Mouse (Mus musculus) heart, embryonic 11.5 days (tissue): ENCODE measurements at regions not wholly inside any gene's neighbourhood (a gene's known extent, or its start where the extent isn't known, plus 50 kb on each side); places are given as distances from the start of the nearest gene placed in this dataset.

Source experiments
- ATAC-seq: fragments of 200-750 bp; cut with Nextera tagmentation; replicated peaks from 2 replicates; pipeline ENCODE4 v1.8.0; 2017; ENCODE audit warnings: moderate library complexity; ENCODE audit not compliant: insufficient number of reproducible peaks, low FRiP score, low TSS enrichment
- H3K27ac ChIP-seq: fragments of 300-500 bp; sonication (generic); 2 replicates; pipeline ENCODE4 v1.5.1; 2014; ENCODE audit warnings: mild to moderate bottlenecking, low read depth, low read length
- H3K27me3 ChIP-seq: fragments of 300-500 bp; sonication (generic); 2 replicates; pipeline ENCODE4 v1.6.1; 2014; ENCODE audit warnings: mild to moderate bottlenecking, low read length, mixed read lengths; ENCODE audit not compliant: control insufficient read depth, insufficient read depth
- H3K36me3 ChIP-seq: fragments of 300-500 bp; sonication (generic); 2 replicates; pipeline ENCODE4 v1.6.1; 2014; ENCODE audit warnings: mild to moderate bottlenecking, low read length, moderate library complexity, mixed read lengths; ENCODE audit not compliant: control insufficient read depth, insufficient read depth
- H3K4me1 ChIP-seq: fragments of 300-500 bp; sonication (generic); 2 replicates; pipeline ENCODE4 v1.6.1; 2014; ENCODE audit warnings: low read length; ENCODE audit not compliant: control insufficient read depth, insufficient read depth
- H3K4me2 ChIP-seq: fragments of 300-500 bp; sonication (generic); 2 replicates; pipeline ENCODE4 v1.6.1; 2014; ENCODE audit warnings: mild to moderate bottlenecking, moderate library complexity
- H3K4me3 ChIP-seq: fragments of 300-500 bp; sonication (generic); 2 replicates; pipeline ENCODE4 v1.5.1; 2014; ENCODE audit warnings: low read depth, low read length
- H3K9ac ChIP-seq: fragments of 300-500 bp; sonication (generic); 2 replicates; pipeline ENCODE4 v1.6.1; 2014; ENCODE audit warnings: mild to moderate bottlenecking, low read depth, low read length, moderate library complexity
- H3K9me3 ChIP-seq: fragments of 300-500 bp; sonication (generic); replicated peaks from 2 replicates; pipeline ENCODE4 v1.6.1; 2016; ENCODE audit warnings: low read length; ENCODE audit not compliant: control insufficient read depth
- WGBS: fragments of 180-500 bp; shearing (Covaris S2); extraction: QIAGEN DNeasy Blood & Tissue Kit; methylation state at CpG from one replicate; pipeline ENCODE4 v1.1.7; 2014; ENCODE audit not compliant: insufficient replicate concordance; 5-methylcytosine and 5-hydroxymethylcytosine counted together

GRCm38 (mm10) chr10:125814191-125814887, 151.6 kb upstream of the Lrig3 start:
- no peaks in the 10 kb centered on the region for H3K27me3 ChIP-seq
- no peaks in the 10 kb centered on the region for H3K9me3 ChIP-seq
- no peak overlapping the region for H3K4me2 ChIP-seq
- no peak overlapping the region for H3K27ac ChIP-seq
- H3K4me3 ChIP-seq: no peak overlapping the region
- no peaks in the 10 kb centered on the region for H3K4me1 ChIP-seq
- no peaks in the 10 kb centered on the region for H3K36me3 ChIP-seq
- WGBS: 72% methylated on average over 7 of the region's 7 CpGs
- no peak for ATAC-seq
- H3K9ac ChIP-seq: no peak overlapping the region

GRCm38 (mm10) chr10:125832134-125832533, 133.8 kb upstream of the Lrig3 start:
- WGBS: 51% methylated on average over 5 of the region's 5 CpGs
- ATAC-seq: no peak

DNA sequence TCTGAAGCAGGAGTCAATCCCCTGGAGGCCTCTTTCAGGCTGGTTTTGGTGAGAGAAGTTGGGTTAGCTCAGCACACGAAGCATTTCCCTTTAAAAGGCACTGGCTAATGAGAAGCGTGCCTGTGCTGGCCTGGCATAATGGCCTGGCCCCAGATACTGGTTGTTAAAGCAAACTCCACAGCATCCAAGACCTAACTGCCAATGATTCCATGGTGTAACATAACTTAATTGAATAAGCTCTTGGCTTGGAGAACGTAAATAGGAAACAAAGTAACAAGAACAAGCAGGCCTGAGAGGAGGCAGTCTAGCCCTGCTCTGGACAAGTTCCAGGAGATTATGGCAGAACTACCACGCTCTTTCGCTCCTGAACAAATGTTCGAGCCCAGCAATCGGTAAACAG, 133.2 kb upstream of the Lrig3 start:
- ATAC-seq: no peak
- H3K9ac ChIP-seq: no peak overlapping the region
- H3K27ac ChIP-seq: no peak overlapping the region
- H3K4me2 ChIP-seq: no peak overlapping the region
- no peaks in the 10 kb centered on the region for H3K4me1 ChIP-seq
- no peaks in the 10 kb centered on the region for H3K27me3 ChIP-seq
- H3K36me3 ChIP-seq: no peaks in the 10 kb centered on the region
- 73% methylated on average over 7 of the region's 7 CpGs for WGBS
- H3K4me3 ChIP-seq: no peak overlapping the region
- H3K9me3 ChIP-seq: no peaks in the 10 kb centered on the region

More at GRCm38 (mm10) chr10:125832134-125832533, 133.8 kb upstream of the Lrig3 start:
- Histone ChIP-seq H3K27ac (no peak overlapping the region), H3K4me2 (no peak overlapping the region), H3K27me3 (no peaks in the 10 kb centered on the region), H3K36me3 (no peaks in the 10 kb centered on the region), H3K4me1 (no peaks in the 10 kb centered on the region), H3K9ac (no peak overlapping the region), H3K9me3 (no peaks in the 10 kb centered on the region), H3K4me3 (no peak overlapping the region)

DNA sequence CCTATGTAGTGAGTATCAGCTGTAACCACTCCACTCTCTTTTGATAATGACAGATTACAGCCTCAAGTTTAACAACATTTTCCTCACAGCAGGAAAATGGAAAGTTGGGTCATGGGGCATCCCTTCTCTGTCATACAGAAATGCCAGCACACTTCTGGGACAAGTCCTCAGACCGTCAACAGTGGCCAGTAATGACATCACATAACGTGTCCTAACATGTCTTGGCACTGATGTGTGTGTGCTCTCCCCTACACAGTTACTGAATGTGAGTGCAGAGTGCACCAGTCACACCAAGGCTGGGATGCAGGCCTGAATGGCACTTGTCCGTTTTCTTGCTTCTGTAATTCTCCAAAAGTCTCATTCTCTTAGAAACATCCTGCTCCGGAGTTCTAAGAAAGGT, 132.0 kb upstream of the Lrig3 start:
- 77% methylated on average over 4 of the region's 4 CpGs for WGBS
- Histone ChIP-seq H3K4me2 (no peak overlapping the region), H3K27ac (no peak overlapping the region), H3K9ac (no peak overlapping the region), H3K4me3 (no peak overlapping the region), H3K9me3 (no peaks in the 10 kb centered on the region), H3K27me3 (no peaks in the 10 kb centered on the region), H3K36me3 (no peaks in the 10 kb centered on the region), H3K4me1 (no peaks in the 10 kb centered on the region)
- ATAC-seq: no peak

GRCm38 (mm10) chr10:125838982-125839381, 127.0 kb upstream of the Lrig3 start:
- Histone ChIP-seq H3K4me3 (no peak overlapping the region), H3K27ac (no peak overlapping the region), H3K27me3 (no peaks in the 10 kb centered on the region), H3K36me3 (no peaks in the 10 kb centered on the region), H3K4me1 (no peaks in the 10 kb centered on the region), H3K9me3 (no peaks in the 10 kb centered on the region), H3K9ac (no peak overlapping the region), H3K4me2 (no peak overlapping the region)
- no peak for ATAC-seq
- WGBS: 54% methylated on average over 11 of the region's 11 CpGs

DNA sequence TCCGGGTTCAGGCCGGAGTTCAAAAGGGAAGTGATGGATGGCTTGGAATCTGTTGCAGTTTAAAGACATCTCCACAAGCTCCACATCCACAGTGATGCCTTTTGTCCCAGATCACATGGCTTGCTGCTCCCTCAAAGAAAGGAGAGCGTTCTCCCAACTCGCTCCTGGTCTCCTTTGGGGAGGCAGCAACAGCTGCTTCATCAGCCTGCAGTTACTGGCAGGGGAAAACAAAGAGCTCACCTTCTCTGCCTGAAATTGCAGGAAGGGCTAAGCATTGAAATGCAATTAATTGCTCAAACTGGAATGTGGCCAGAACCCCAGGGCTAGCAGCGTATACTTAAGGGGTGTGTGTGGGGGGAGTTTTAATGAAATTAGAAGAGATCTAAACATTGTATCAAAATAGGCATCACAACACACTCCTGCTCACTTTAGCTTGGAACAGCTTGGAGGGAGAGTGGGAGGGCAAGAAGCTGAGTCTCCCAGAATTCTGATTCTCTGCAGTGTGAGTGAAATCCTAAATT, 126.3 kb upstream of the Lrig3 start:
- Histone ChIP-seq H3K4me2 (no peak overlapping the region), H3K27ac (no peak overlapping the region), H3K4me1 (no peaks in the 10 kb centered on the region), H3K9ac (no peak overlapping the region), H3K4me3 (no peak overlapping the region), H3K27me3 (no peaks in the 10 kb centered on the region), H3K36me3 (no peaks in the 10 kb centered on the region), H3K9me3 (no peaks in the 10 kb centered on the region)
- ATAC-seq: no peak
- whole genome bisulfite sequencing: 26% methylated on average over 5 of the region's 5 CpGs

- Histone ChIP-seq H3K4me2 (no peak overlapping the region), H3K4me3 (no peak overlapping the region), H3K9ac (no peak overlapping the region), H3K27me3 (no peaks in the 10 kb centered on the region), H3K4me1 (no peaks in the 10 kb centered on the region), H3K27ac (no peak overlapping the region), H3K36me3 (no peaks in the 10 kb centered on the region), H3K9me3 (no peaks in the 10 kb centered on the region)
- WGBS: 92% methylated on average over 1 of the region's 1 CpGs
- no peak for ATAC-seq
These were observed 125.6 kb upstream of the Lrig3 start for GRCm38 (mm10) chr10:125840388-125840787.

GRCm38 (mm10) chr10:125844336-125844865, 121.6 kb upstream of the Lrig3 start:
- Histone ChIP-seq H3K4me1 (no peaks in the 10 kb centered on the region), H3K9ac (no peak overlapping the region), H3K27ac (no peak overlapping the region), H3K4me2 (no peak overlapping the region), H3K36me3 (no peaks in the 10 kb centered on the region), H3K27me3 (no peaks in the 10 kb centered on the region), H3K4me3 (no peak overlapping the region), H3K9me3 (no peaks in the 10 kb centered on the region)
- ATAC-seq: no peak
- WGBS: 41% methylated on average over 9 of the region's 9 CpGs

- H3K27ac ChIP-seq: no peak overlapping the region
- no peak for ATAC-seq
These were observed 120.9 kb upstream of the Lrig3 start for GRCm38 (mm10) chr10:125845014-125845514.

More at GRCm38 (mm10) chr10:125845014-125845514, 120.9 kb upstream of the Lrig3 start:
- Histone ChIP-seq H3K9me3 (no peaks in the 10 kb centered on the region), H3K4me3 (0 out of 2 replicates have a peak overlapping the region, but pooled peaks have one; percentile 8), H3K4me2 (peak overlapping the region; percentile 53), H3K36me3 (no peaks in the 10 kb centered on the region), H3K27me3 (no peaks in the 10 kb centered on the region), H3K9ac (no peak overlapping the region), H3K4me1 (no peaks in the 10 kb centered on the region)
- WGBS: 12% methylated on average over 19 of the region's 19 CpGs
